Mouse (Mus musculus) liver, embryonic 13.5 days (tissue): ENCODE data around the gene Pacsin2. TPM values are rescaled to one million over a fixed set of nuclear protein-coding genes. Genes with fewer than 3 reads are reported as not detected.
A peak's percentile ranks its signal among the peaks of the same experiment; 100 is the strongest.
"Not testable (repeated sequence)": the region's sequence is repeated elsewhere in the genome, so short reads cannot be mapped to it uniquely, and the experiment has no call there.

Experiments used
- ATAC-seq: fragments of 200-750 bp; cut with Nextera tagmentation; 2 replicates; pipeline ENCODE4 v1.8.0; 2017; ENCODE audit warnings: low read depth, mild to moderate bottlenecking, moderate number of reproducible peaks, moderate library complexity
- DNase-seq: peaks from one replicate; pipeline ENCODE4 v3.0.0; 2022
- H3K27ac ChIP-seq: fragments of 300-500 bp; sonication (generic); 2 replicates; pipeline ENCODE4 v1.5.1; 2015; ENCODE audit warnings: moderate library complexity, mild to moderate bottlenecking, inconsistent platforms
- H3K27me3 ChIP-seq: fragments of 300-500 bp; sonication (generic); 2 replicates; pipeline ENCODE4 v1.6.1; 2015; ENCODE audit warnings: mild to moderate bottlenecking, inconsistent platforms
- H3K36me3 ChIP-seq: fragments of 300-500 bp; sonication (generic); 2 replicates; pipeline ENCODE4 v1.6.1; 2015; ENCODE audit warnings: mild to moderate bottlenecking, inconsistent platforms
- H3K4me1 ChIP-seq: fragments of 300-500 bp; sonication (generic); replicated peaks from 2 replicates; pipeline ENCODE4 v1.6.1; 2015; ENCODE audit warnings: inconsistent platforms
- H3K4me2 ChIP-seq: fragments of 300-500 bp; sonication (generic); 2 replicates; pipeline ENCODE4 v1.6.1; 2015; ENCODE audit warnings: inconsistent platforms, mild to moderate bottlenecking, moderate library complexity
- H3K4me3 ChIP-seq: fragments of 300-500 bp; sonication (generic); replicated peaks from 2 replicates; pipeline ENCODE4 v1.5.1; 2015; ENCODE audit warnings: mild to moderate bottlenecking, inconsistent platforms
- H3K9ac ChIP-seq: fragments of 300-500 bp; sonication (generic); 2 replicates; pipeline ENCODE4 v1.6.1; 2015; ENCODE audit warnings: mild to moderate bottlenecking, inconsistent platforms
- H3K9me3 ChIP-seq: fragments of 300-500 bp; sonication (generic); replicated peaks from 2 replicates; pipeline ENCODE4 v1.6.1; 2016; ENCODE audit warnings: inconsistent platforms
- WGBS: fragments of 180-500 bp; shearing (Covaris S2); methylation state at CpG from one replicate; pipeline ENCODE4 v1.1.7; 2015; ENCODE audit not compliant: insufficient replicate concordance; 5-methylcytosine and 5-hydroxymethylcytosine counted together
- polyA plus RNA-seq: library from polyadenylated mRNA; unstranded; fragments of >200 nt; fragmentation: Nextera tagmentation; extraction: Ambion mirVana; gene quantifications from 2 replicates; pipeline ENCODE4 v1.2.1, GENCODE M21; 2015

Gene Pacsin2
- polyA plus RNA-seq, 1 experiment from 2014 or later = 45.0 TPM

DNA sequence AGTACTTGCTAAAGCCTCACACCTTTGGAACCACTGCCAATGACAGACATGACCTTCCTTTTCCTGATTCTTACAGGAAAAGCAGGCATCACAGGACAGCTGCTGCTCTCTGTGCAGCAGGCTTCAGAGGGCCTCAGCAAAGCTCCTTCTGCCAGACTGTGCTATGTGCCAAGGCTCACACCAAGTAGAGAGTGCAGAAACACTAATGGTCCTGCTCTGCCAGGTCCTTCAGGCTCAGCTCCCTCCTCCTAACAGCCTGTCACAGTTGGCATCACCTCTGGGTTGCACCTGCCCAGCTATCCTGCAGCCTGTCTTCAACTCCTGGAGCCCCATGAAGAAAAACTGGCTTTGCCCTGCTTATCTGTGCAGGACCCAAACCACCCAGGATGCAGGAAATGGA lies 45.7 kb downstream of the Pacsin2 start:
- no peaks in the 10 kb centered on the region for H3K9me3 ChIP-seq
- DNase-seq = no peak
- H3K4me1 ChIP-seq = peaks cover 73% of the 10 kb centered on the region
- no peak overlapping the region; the same call in 1 of the 2 replicates for H3K4me2 ChIP-seq
- no peak for ATAC-seq
- peak overlapping the region; percentile 66 for H3K27ac ChIP-seq
- no peak overlapping the region for H3K4me3 ChIP-seq
- H3K36me3 ChIP-seq = 0 out of 2 replicates have a peak, but pooled peaks cover under 1% of the 10 kb centered on the region
- no peaks in the 10 kb centered on the region for H3K27me3 ChIP-seq
- peak overlapping the region; percentile 52; the same call in 1 of the 2 replicates for H3K9ac ChIP-seq

DNA sequence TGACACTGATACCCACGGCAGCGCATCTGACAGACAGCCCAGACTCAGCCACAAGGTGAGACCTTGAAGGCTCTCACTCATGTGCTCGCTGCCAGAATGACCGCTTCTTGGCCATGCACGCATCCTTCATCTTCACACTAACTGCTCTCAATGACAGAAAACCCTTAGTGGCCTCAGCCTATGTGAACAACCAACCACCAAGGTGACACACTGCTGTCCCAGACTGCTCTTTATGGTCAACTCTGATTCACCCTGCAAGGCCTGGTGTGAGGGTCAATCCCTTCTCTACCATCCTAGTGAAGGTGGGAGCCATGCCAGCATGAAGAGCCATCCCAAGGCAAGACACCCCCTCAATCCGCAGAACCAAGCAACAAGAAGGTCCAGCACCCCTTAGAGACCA lies 46.5 kb downstream of the Pacsin2 start:
- no peak for ATAC-seq
- no peaks in the 10 kb centered on the region for H3K27me3 ChIP-seq
- peak overlapping the region; percentile 66 for H3K27ac ChIP-seq
- H3K4me2 ChIP-seq = no peak overlapping the region
- H3K4me3 ChIP-seq = no peak overlapping the region
- 88% methylated on average over 6 of the region's 6 CpGs for WGBS
- peaks cover 67% of the 10 kb centered on the region for H3K4me1 ChIP-seq
- no peaks in the 10 kb centered on the region for H3K9me3 ChIP-seq
- no peak for DNase-seq
- peak overlapping the region; percentile 52; the same call in 1 of the 2 replicates for H3K9ac ChIP-seq
- H3K36me3 ChIP-seq = 0 out of 2 replicates have a peak, but pooled peaks cover 4% of the 10 kb centered on the region

DNA sequence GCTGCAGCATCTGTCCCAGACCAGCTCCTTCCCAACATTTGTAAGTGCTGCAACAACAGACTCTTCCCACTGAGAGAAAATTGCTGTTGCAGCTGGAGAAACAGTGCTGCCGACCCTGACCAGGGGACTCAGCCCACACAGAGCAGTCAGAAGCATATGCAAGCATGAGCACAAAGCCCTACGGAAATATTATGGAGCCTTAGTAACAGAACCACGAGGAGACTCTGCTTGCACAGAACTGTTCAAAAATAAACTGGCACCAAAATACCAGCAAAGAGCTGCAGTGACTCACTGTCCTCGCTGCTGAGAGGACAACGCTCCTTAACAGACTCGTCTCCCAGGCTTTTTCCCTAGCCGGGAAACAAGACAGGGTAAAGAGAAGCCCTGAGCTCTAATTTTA lies 47.0 kb downstream of the Pacsin2 start:
- Histone ChIP-seq H3K36me3 (0 out of 2 replicates have a peak, but pooled peaks cover 9% of the 10 kb centered on the region), H3K4me3 (no peak overlapping the region), H3K4me2 (no peak overlapping the region), H3K9ac (no peak overlapping the region), H3K27me3 (no peaks in the 10 kb centered on the region), H3K27ac (peak overlapping the region; percentile 20), H3K9me3 (no peaks in the 10 kb centered on the region), H3K4me1 (peaks cover 67% of the 10 kb centered on the region)
- ATAC-seq (no peak), DNase-seq (no peak)
- WGBS = 81% methylated on average over 7 of the region's 7 CpGs

DNA sequence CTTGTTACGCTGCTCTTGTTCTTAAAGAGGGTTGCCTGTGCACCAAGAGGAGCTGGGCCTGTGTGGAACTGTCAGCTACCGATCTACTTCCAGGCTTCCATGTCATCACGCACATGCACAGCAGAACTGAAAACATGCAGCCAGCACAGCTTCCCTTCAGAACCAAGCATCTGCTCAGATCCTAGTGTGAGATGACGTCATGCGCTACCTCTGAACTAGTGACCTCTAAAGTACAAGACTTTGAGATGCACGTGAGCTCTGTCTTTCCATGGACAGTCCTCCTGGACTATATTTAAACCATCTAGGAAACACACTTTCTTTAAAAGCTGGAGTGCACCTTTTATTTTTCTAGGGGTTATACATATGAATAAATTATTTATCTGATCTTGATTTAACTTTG lies 49.0 kb downstream of the Pacsin2 start:
- Histone ChIP-seq H3K9ac (no peak overlapping the region), H3K27me3 (no peaks in the 10 kb centered on the region), H3K4me3 (no peak overlapping the region), H3K36me3 (0 out of 2 replicates have a peak, but pooled peaks cover 9% of the 10 kb centered on the region), H3K9me3 (no peaks in the 10 kb centered on the region), H3K4me1 (peaks cover 65% of the 10 kb centered on the region), H3K27ac (no peak overlapping the region), H3K4me2 (no peak overlapping the region)
- no peak for ATAC-seq
- no peak for DNase-seq
- WGBS = 83% methylated on average over 6 of the region's 6 CpGs

DNA sequence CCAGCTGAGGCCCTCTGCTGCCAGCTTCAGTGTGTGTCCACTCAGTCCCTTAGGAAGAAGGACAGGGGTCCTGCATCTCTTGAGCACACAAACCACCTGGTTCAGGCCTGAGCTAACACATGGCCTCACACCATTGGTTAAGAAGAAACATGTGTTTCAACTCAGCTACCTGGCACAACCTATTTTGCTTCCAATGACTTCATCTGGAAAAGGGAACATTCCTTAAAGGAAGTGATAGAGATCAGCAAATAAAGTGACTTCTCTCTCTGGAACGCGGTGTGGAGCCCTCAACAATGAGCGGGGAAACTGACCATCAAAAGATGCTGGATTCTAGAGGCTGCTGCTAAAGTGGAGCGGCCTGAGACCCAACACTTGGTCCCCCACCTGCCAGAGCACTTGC lies 52.8 kb downstream of the Pacsin2 start:
- no peaks in the 10 kb centered on the region for H3K27me3 ChIP-seq
- H3K9ac ChIP-seq = no peak overlapping the region
- peaks cover 24% of the 10 kb centered on the region for H3K36me3 ChIP-seq
- ATAC-seq = no peak
- H3K4me1 ChIP-seq = peaks cover 58% of the 10 kb centered on the region
- no peak for DNase-seq
- H3K27ac ChIP-seq = peak overlapping the region; percentile 22; the same call in 1 of the 2 replicates
- no peaks in the 10 kb centered on the region for H3K9me3 ChIP-seq
- H3K4me3 ChIP-seq = no peak overlapping the region
- H3K4me2 ChIP-seq = no peak overlapping the region
- WGBS = 76% methylated on average over 4 of the region's 4 CpGs

DNA sequence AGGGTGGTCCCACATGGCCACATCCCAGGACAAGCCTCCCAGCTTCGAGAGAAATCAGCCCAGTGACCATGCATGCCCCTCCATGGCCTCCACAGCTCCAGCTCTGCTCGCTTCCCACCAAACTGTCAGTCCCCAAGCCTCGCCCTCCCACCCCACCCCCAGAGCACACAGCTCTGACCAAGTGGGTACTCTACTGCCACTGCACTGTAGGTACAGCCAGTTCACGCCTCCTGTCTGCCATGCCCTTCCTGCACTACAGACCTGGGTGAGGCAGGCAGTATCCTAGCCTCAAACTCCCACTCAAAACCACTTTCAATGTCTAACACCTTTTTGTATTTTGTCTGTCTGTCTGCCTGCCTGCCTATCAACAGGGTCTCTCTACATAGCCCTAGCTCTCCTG lies 53.7 kb downstream of the Pacsin2 start:
- Histone ChIP-seq H3K4me1 (peaks cover 58% of the 10 kb centered on the region), H3K9ac (no peak overlapping the region)

DNA sequence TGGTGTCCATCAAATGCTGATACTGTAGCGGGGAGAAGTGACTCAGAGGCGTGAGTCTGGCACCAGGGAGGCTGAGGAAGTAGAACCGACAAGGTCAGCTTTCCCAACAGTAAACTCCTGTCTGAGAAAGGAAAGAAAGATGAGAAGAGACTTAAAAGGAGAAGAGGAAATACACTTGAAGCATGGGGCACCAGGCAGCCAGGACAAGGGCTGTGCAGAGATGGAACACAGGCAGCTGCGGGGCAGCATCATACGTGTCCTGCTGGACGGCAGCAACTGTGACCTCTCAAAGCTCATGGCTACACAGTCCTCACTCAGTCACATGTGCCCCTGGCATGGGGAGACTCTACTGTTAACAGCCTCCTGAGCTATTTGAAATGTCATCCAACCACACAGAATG lies 54.1 kb downstream of the Pacsin2 start:
- no peak overlapping the region; the same call in 1 of the 2 replicates for H3K9ac ChIP-seq
- H3K36me3 ChIP-seq = peaks cover 30% of the 10 kb centered on the region
- H3K27ac ChIP-seq = peak overlapping the region; percentile 7; the same call in 1 of the 2 replicates
- no peak overlapping the region for H3K4me2 ChIP-seq
- H3K4me1 ChIP-seq = peaks cover 57% of the 10 kb centered on the region
- ATAC-seq = no peak
- no peaks in the 10 kb centered on the region for H3K9me3 ChIP-seq
- no peak for DNase-seq
- H3K27me3 ChIP-seq = no peaks in the 10 kb centered on the region
- 57% methylated on average over 6 of the region's 6 CpGs for WGBS
- H3K4me3 ChIP-seq = no peak overlapping the region

More for the DNA sequence above, 53.7 kb downstream of the Pacsin2 start:
- ATAC-seq (no peak), DNase-seq (no peak)
- H3K27me3 ChIP-seq = no peaks in the 10 kb centered on the region
- no peak overlapping the region for H3K4me3 ChIP-seq
- H3K27ac ChIP-seq = 0 out of 2 replicates have a peak overlapping the region, but pooled peaks have one; percentile 7
- H3K36me3 ChIP-seq = peaks cover 30% of the 10 kb centered on the region
- H3K9me3 ChIP-seq = no peaks in the 10 kb centered on the region
- no peak overlapping the region for H3K4me2 ChIP-seq
- 57% methylated on average over 4 of the region's 4 CpGs for WGBS

DNA sequence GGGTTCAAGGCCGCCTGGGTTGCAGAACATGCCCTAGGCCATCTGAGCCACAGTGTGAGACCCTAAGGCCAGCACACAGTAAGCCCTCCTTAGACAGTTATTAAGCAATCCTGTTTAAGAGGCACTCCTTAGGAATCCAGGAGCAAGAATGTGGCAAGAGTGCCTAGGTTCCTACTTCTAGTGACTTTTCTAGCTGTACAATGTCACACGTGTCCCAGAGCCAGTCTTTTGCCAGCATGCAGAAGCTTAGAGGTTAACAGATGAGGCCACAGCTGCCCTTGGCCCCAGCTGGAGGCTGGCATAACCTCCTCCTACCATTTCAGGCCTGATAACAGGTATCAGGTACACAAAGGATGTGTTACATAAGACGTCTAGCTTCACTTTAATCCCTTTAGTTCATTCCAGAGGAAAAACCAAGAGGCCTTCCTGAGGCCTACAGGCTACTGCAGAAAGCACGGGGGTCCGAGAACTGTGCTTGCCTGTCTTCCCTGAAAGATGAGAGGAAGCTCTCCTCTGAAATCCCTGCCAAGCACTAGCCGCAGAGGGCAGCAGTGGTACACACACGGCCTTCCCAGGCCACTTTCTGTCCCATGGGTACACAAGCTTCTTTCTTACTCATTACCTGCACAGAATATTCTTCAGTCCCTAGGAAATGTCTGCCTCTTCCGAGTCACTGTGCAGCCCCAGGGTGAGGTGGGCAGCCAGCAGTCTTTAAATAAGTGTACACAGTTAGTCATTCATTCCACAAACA lies 55.5 kb downstream of the Pacsin2 start:
- Histone ChIP-seq H3K27me3 (no peaks in the 10 kb centered on the region), H3K4me1 (peaks cover 64% of the 10 kb centered on the region), H3K4me2 (no peak overlapping the region), H3K4me3 (no peak overlapping the region), H3K9ac (no peak overlapping the region), H3K36me3 (peaks cover 30% of the 10 kb centered on the region), H3K27ac (peak overlapping the region; percentile 16; the same call in 1 of the 2 replicates), H3K9me3 (no peaks in the 10 kb centered on the region)
- DNase-seq (no peak), ATAC-seq (no peak)
- 70% methylated on average over 8 of the region's 8 CpGs for whole genome bisulfite sequencing

DNA sequence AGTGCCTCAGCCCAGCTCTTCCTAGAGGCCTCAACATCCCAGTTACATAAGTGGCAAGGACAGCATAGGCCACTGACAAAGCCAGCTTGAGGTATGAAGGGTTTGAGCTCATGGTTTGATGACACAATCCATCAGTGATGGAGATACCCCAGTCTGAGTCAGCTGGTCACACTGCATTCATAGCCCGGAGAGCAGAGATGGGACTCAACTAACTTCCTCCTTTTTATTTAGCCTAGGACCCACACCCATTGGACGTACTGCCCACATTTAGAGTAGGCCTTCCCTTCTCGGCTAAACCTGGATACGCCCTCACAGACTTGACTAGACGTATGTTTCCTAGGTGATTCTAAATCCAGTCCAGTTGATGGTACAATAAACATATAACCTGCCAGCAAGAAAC lies 56.2 kb downstream of the Pacsin2 start:
- 0 out of 2 replicates have a peak overlapping the region, but pooled peaks have one; percentile 16 for H3K27ac ChIP-seq
- peaks cover 66% of the 10 kb centered on the region for H3K4me1 ChIP-seq
- WGBS = 64% methylated on average over 5 of the region's 5 CpGs
- ATAC-seq = no peak
- DNase-seq = no peak
- H3K4me3 ChIP-seq = no peak overlapping the region
- no peak overlapping the region for H3K9ac ChIP-seq
- no peak overlapping the region for H3K4me2 ChIP-seq
- H3K9me3 ChIP-seq = no peaks in the 10 kb centered on the region
- no peaks in the 10 kb centered on the region for H3K27me3 ChIP-seq
- peaks cover 34% of the 10 kb centered on the region for H3K36me3 ChIP-seq

DNA sequence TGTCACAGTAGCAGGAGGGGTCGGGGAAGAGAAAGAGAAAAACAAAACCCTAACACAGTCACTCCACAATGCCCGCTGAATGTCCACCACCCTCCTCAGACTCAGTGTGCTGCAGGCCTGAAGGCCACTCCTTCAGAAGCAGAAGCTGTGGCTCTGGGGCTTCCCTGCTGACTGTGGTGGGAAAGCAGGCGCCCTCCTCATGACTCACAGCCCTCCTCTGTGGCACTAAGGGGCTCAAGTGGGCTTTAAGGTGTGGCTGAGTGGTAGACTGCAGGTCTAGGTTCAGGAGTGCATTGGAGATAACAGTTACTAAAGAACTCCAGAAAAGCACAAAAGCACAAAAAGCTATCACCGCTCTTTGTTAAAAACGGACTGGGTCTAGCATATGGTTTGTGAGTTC lies 56.9 kb downstream of the Pacsin2 start:
- Histone ChIP-seq H3K4me3 (no peak overlapping the region), H3K9ac (no peak overlapping the region), H3K9me3 (no peaks in the 10 kb centered on the region), H3K27ac (no peak overlapping the region), H3K36me3 (peaks cover 30% of the 10 kb centered on the region), H3K4me1 (peaks cover 62% of the 10 kb centered on the region), H3K4me2 (no peak overlapping the region), H3K27me3 (no peaks in the 10 kb centered on the region)
- DNase-seq (no peak), ATAC-seq (no peak)
- WGBS = 76% methylated on average over 5 of the region's 5 CpGs

DNA sequence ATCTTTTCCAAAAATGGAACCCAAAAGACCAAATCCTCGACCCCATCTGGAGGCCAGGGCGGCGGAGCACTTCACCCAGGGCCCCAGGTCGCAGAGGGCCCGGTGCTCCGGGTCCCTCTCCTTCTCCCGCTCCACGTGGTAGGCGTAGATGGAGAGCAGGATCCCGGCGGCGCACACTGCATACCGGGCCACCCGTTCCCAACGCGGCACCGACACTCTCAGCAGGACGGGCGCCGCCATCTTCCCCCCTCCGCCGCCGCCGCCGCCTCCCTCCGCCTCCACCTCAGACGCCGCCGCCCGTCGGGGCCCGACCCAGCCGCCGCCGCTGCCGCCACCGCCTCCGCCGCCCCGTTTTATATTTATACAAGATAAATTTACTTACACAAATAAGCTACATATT lies 58.5 kb downstream of the Pacsin2 start:
- H3K9me3 ChIP-seq, H3K27ac ChIP-seq, H3K27me3 ChIP-seq, H3K4me2 ChIP-seq, DNase-seq, H3K4me3 ChIP-seq, H3K9ac ChIP-seq: not testable (repeated sequence)
- Histone ChIP-seq H3K36me3 (peaks cover 45% of the 10 kb centered on the region), H3K4me1 (peaks cover 55% of the 10 kb centered on the region)
- 93% methylated on average over 23 of the region's 40 CpGs for WGBS
- peak; percentile 67 for ATAC-seq

DNA sequence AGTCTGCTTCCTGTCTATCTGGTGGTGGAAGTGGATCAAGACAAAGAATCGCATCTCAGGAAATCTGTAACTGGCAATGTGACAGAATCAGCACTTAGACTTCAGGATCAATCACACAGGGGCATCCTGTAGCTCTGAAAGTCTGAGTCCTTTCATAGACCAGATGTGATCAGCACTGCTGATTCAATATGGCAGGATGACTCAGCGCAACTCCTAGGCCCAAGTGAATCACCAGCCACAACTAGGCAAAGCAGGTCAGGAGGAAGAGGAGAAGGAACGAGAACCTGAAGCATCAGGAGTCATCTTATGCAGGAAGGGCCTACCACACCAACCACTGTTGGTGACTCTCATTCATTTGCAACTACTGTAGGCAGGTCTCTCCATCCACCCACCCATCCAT lies 60.4 kb downstream of the Pacsin2 start:
- Histone ChIP-seq H3K4me3 (no peak overlapping the region), H3K9ac (no peak overlapping the region; the same call in 1 of the 2 replicates), H3K36me3 (peaks cover 47% of the 10 kb centered on the region), H3K4me2 (no peak overlapping the region), H3K4me1 (peaks cover 42% of the 10 kb centered on the region), H3K9me3 (no peaks in the 10 kb centered on the region), H3K27ac (peak overlapping the region; percentile 48), H3K27me3 (no peaks in the 10 kb centered on the region)
- 74% methylated on average over 3 of the region's 3 CpGs for WGBS
- no peak for DNase-seq
- ATAC-seq = peak; percentile 45
